Mouse (Mus musculus): ENCODE measurements around the gene Cox14. TPM values are rescaled to one million over a fixed set of nuclear protein-coding genes. Genes with fewer than 3 reads are reported as not detected.
"Not testable (repeated sequence)": the region's sequence is repeated elsewhere in the genome, so short reads cannot be mapped to it uniquely, and the experiment has no call there.

The Cox14 gene
- total RNA-seq (2021), result 100 to 1,000 TPM; 207 to 250 TPM
- long read RNA-seq, experiment 1, transcript Cox14-201 (2 exons, 723 nt), result major isoform, 345 of 356 reads
- long read RNA-seq, experiment 1, partial matches to known transcripts, result 0 of 356 reads
- long read RNA-seq, experiment 1, other reads (novel, unspliced or antisense), result 11 of 356 reads
- long read RNA-seq, experiment 2, transcript Cox14-201 (2 exons, 723 nt), result major isoform, 262 of 270 reads
- long read RNA-seq, experiment 2, partial matches to known transcripts, result 4 of 270 reads
- long read RNA-seq, experiment 2, other reads (novel, unspliced or antisense), result 4 of 270 reads

DNA sequence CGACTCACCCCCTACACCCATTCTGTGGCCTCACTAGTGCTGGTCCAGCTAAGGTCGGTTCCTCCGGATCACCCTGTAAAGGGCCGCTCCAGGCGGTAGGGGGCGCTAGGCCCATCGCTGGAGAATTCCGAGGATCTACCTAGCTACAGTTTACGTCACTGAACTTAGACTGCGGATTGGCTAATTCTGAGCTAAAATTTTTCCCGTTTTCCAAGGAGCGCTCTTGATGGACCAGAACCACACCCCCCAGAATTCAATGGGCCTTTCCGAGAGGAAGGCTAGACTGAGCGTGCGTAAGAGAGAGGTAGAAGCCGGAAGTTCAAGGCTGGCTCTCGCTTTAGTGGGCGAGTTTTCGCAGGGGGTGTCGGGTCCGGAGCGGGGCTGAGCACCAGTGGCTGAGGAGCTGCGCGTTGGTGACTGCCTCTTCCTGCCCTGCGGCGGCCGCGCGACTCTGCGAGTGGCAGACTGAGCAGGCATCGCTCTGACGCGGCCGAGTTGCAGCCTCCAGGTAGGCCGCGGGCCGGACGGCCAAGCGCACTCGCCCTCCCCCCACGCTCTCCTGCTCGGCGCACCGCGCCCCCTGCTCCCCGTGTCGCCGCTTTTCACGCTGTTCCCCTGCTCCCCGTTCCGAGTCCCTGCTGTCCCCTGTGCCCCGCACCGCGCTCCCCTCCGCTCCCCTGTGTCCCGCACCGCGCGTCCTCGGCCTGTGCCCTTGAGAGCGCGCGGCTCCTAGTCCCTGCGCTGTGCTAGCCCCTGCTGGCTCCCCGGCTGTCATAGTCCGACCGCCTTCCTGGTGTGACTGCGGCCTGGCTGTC, at the start of gene Cox14:
Gene Cox14 (plus strand): TSS at position 278 of the 815 bp plus-strand sequence.
- intact Hi-C loops (cut with DNase I), result loop anchor here (2.0 kb wide), 2 partner anchors 21 to 47 kb away; partner anchors contain the start of genes Cers5 and Gm17349
- peak; percentile 95 to 97 for DNase-seq

DNA sequence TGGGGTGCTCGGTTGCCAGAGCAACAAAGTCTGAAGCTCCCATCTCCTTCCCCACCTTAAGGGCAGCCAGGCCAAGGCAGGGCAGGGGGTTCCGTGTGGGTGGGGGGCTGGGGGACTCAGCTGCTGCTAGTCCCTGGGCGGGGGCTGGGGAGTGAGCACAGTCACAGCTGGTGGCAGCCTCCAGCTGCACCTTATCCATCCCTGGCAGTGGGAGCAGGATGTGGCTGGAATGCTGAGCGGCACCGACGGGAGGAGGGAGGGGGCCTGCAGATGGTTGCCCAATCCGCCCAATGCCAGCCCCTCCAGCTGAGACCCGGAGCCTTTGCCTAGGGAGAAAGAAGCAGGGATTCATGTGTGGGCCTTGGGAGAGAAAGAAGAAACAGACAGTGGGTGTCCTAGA, 48.3 kb upstream of the Cox14 start:
- no peak for DNase-seq
- intact Hi-C loops (cut with DNase I), result no loop called here

DNA sequence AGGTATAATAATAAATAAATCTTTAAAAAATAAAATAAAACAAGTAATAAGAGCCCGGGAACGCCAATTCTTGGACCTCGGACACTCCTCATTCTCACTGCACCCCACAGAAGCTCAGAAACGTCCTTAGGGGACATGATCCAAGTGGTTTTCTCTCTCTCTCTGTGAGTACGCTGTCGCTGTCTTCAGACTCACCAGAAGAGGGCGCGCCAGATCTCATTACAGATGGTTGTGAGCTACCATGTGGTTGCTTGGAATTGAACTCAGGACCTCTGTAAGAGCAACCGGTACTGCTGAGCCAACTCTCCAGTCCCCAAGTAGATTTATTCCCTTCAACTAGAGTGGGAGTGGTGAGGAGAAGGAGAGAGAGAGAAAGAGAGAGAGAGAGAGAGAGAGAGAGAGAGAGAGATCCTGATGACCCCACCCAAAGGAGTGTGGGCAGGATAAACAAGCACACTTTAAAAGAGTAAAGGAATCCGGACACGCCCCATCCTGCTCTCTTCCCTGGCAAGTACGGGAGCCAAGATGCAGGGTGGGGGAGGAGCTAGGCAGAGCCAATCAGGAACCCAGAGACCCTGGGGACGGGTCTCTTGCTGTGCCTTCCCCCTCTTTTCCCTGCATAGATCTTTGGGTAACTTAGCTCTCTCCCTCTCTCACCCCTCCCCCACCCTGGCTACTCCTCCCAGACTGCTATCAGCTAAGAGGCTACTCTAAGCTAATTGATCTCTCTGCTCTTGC, 47.2 kb upstream of the Cox14 start:
- intact Hi-C loops (cut with DNase I), result no loop called here
- DNase-seq, result peak; percentile 27 to 47

DNA sequence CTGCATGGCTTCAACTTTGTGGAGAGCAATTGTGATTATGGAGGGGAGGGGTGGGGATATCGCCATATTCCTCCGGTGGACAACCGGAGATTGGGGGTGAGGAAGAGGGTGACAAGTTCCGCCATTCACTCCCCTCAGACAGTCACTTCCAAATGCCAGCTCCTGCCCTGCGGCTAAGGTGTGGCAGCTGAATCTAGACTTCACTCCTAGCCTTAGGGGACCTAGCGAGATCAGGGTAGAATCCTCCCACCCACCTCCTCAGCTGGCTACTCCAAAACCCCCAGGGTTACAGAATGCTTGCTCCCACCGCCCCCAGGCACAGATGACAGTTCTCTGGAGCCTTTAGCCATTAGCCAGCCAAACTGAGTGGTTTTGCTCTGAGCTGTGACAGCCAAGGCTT, 46.4 kb upstream of the Cox14 start:
- intact Hi-C loops (cut with DNase I), result no loop called here
- DNase-seq, result no peak

DNA sequence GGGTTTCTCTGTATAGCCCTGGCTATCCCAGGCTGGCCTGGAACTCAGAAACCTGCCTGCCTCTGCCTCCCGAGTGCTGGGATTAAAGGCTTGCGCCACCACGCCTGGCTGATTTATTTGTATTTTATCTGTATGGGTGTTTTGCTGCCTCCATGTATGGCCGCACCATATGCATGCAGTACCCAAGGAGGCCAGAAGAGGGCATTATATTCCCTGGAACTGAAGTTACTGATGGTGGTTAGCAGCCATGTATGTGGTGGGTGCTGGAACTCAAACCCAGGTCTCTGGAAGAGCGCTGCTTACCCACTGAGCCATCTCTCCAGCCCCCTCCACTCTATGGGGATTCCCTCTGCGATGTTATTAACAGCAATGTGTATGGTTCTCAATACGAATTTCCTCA, 42.5 kb upstream of the Cox14 start:
- no peak for DNase-seq
- intact Hi-C loops (cut with DNase I), result no loop called here

DNA sequence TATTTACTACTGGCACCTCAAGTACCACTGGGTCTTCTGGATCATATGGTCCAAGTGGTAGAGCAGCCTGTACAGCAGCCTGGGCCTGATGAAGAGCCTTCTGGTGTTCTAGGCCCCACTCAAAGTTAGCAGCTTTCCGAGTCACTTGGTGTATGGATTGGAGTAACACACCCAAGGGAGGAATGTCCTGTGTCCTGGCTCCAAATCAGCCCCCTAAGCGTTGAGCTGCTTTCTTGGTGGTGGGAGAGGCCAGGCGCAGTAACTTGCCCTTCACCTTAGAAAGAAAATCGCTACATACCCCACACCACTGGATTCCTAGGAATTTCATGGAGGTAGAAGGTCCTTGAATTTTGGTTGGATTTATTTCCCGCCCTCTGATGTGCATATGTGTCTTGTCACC, 41.3 kb upstream of the Cox14 start:
- no peak for DNase-seq
- intact Hi-C loops (cut with DNase I), result no loop called here

DNA sequence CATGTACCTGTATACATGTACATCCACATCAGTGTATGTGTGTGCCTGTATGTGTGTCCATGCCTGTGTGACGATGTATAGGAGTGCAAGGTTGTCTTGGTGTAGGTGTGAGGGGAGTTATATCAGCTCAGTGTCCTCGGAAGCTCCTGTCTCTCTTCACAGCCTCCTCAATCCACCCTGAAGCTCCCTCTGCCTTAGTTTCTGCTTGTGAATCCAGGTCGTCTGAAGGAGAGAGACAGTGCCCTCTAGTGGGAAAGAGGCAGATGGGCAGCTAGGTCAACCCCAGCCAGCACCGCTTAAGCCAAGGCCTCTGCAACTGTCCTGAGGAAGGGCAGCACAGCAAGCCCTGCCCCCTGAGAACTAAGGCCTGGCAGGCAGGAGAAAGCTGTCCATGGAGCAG, 36.7 kb upstream of the Cox14 start:
- peak; percentile 42 to 68 for DNase-seq
- intact Hi-C loops (cut with DNase I), result loop anchor here (1.0 to 5.0 kb wide), 2 partner anchors 92 to 196 kb away; no protein-coding TSS in a partner anchor

DNA sequence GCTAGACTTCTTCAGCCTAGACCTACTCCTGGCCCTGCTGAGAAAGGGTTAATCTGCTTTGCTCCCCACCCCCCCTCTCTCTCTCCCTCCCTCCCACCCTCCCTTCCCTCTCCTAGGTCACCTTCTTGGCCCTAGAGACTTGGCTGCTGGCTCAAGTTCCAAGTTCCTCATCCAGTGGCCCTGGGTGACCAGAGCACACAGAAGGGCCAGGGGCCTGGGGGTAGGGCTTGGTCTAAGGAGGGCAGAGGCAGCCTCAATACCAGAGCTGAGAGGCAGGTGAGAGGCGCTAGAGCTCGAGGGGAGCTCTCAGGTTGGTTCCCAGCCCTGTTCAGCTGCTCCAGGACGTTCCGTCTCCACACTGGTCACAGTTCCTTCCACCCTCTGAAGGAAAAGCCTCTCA, 34.5 kb upstream of the Cox14 start:
- no peak for DNase-seq
- intact Hi-C loops (cut with DNase I), result no loop called here

DNA sequence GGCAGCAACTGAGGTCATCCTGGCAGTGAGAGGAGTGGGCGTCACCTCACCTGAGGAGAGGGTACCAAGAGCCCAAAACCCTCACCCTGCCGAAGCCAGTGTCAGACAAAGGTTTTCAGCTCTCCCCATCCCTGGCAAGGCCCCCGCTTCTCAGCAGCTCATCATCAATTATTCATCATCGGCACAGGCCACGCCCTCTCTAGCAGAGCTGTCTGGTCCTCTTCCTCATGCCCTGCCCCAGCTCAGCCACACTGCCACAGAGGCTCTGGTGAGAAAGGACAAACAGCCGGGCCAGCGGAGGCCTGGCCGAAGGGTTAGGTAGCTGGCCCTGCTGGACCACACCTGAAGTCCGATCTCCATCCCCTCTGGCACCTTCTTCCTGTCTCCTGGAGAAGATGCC, 33.4 kb upstream of the Cox14 start:
- DNase-seq, result no peak
- intact Hi-C loops (cut with DNase I), result no loop called here

DNA sequence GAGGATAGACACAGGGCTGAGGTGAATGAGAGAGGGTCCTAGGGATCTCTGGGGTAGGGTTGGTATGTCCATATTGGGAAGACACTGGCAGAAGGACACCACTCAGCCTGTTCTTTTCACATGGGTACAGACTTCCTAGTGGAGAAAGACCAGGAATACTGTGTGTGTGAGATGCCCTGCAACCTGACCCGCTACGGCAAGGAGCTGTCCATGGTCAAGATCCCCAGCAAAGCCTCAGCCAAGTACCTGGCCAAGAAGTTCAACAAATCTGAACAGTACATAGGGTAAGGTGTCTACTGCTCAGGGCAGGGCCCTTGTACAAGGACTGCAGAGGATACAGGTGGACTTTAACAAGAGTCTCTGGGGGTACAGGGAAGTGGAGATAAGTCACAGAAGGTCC, 28.1 kb upstream of the Cox14 start:
- intact Hi-C loops (cut with DNase I), result no loop called here
- DNase-seq, result no peak

DNA sequence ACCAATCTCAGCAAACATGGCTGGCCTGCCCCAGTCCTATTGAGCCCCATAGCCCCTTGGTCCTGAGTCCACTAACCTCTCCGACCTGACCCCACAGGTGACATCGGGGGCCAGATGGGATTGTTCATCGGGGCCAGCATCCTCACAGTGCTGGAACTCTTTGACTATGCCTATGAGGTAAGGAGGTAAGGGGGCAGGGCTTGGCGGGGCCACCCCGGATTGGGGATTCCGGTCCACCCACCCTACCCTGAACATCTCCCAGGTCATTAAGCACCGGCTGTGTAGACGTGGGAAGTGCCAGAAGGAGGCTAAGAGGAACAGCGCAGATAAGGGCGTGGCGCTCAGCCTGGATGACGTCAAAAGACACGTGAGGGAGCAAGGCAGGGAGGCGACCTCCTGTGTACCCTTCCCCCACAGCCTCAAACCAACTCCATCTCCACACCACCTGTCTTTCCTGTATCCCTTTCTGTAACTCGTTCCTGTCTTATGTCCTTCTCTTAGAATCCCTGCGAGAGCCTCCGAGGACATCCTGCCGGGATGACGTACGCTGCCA, 26.8 kb upstream of the Cox14 start:
- no peak for DNase-seq
- intact Hi-C loops (cut with DNase I), result no loop called here

DNA sequence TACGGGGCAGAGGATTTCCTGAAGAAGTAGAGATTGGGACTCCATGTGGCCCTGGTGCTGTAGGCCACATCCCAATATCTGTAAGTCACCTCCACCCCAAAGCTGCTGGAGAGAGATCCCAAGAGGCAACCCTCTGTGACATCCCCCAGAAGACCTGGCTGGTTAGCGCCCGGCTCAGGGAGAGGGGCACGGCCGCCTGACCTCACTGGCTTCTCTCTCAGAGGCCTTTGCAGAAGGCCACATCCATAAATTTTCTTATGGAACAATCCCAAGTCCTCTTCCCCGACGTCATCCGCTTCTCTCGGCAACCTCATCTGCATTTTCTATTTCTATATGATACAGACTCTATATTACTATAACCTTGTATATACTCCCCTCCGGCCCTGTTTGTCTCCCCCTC, 25.7 kb upstream of the Cox14 start:
- intact Hi-C loops (cut with DNase I), result no loop called here
- no peak for DNase-seq

DNA sequence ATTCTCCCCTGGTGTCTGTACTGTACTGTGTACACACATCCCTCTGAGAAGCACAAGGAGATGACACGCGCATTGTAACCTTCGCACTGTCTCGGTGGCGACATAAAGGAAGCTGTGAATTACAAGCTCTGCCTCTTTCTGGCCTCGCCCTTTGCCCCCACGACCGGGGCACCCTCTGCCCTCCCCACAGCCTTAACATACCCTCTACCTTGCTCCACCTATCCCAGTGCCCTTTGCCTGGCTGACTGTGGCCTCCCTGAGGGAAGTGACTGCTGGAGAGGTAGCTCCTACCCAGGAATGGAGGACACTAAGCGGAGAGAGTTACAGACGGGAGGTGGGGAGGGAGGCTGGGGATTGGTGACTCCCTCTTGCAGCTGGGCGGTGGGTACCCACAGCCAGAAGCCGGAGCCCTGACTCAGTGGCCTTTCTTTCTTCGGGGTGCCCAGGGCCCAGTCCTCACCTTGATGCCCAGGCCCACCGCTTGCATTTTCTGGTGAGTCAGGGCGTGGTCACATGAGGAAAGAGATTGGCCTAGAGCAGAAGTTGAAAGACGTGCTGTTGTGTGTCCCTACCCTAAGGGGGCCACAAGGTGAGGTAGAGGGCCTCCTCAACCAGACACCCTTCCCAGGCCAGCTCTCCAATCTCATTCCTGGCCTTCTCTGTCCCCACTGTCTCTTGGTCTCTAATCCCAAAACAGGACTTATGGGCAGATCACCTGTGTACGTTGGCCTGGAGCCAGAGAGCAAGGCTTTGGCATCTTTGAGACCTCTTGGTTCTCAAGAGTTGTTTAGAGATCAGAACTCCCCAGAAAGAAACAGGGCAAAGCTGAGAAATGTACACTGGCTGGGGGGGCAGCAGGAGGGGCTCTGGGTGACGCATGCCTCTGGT, 25.0 kb upstream of the Cox14 start:
- intact Hi-C loops (cut with DNase I), result no loop called here
- DNase-seq, result no peak

DNA sequence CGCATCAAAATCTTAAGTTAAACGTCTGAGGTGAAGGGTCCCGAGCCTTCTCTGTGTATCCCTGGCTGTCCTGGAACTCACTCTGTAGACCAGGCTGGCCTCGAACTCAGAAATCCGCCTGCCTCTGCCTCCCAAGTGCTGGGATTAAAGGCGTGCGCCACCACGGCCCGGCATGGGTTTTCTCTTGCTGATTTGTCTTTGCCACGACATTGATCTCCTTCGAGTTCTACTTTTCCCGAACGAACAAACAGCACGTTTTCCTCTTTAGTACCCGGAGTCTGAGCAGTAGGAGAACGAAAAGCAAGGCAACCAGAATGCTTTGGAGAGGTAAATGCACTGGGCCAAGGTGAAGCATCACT, 23.8 kb upstream of the Cox14 start:
- intact Hi-C loops (cut with DNase I); DNase-seq: not testable (repeated sequence)

DNA sequence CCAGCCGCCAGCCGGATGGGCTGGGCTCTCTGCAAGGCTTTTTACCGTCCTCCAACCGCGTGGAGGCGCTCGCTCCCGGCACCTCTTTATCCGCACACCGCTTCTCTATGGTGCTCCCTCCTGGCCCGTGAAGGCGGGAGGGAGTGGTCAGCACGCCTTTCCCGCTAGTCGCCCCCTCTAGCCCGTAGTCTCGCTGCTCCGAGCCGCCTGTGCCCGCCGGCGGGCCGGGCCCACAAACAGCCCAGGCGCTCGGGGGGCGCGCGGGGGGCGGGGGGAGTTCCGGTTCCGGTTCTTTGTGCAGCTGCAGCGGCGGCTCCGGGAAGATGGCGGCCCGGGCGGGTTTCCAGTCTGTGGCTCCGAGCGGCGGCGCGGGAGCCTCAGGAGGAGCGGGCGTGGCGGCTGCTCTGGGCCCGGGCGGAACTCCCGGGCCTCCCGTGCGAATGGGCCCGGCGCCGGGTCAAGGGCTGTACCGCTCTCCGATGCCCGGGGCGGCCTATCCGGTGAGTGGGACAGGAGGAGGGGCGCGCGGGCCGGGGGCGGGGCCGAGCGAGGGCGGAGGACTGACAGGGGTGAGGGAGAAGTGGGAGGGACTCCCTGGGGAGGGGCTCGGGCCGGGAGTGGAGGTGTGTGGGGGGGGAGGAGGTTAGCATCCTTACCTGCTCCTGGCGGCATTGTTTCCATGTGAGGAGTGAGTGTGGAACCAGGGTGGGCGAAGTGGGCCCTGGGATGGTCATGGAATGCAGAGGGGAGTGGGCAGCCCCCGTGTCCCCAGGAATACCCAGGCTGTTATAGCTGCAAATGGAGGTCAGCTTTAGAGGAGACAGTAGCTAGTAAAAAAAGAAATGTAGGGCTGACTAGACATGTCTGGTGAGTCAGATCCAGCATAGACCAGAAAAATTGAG, 23.2 kb upstream of the Cox14 start, which contains the start of gene Smarcd1:
Gene Smarcd1 (plus strand): TSS at position 131 of the 902 bp plus-strand sequence.
- intact Hi-C loops (cut with DNase I), result no loop called here
- DNase-seq, result peak; percentile 96 to 97

DNA sequence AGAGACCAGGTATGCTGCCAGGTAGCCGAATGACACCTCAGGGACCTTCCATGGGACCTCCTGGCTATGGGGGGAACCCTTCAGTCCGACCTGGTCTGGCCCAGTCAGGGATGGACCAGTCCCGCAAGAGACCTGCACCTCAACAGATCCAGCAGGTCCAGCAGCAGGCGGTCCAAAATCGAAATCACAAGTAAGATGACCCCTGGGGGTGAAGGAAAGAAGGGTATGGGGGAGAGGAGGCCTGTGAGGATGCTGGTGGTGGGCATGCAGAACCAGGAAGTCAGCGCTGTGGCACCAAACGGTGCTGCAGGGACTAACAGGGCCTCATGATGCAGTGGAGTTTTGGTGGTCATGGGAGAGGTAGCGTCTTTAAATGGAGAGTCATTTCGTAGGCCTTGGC, 22.3 kb upstream of the Cox14 start:
- intact Hi-C loops (cut with DNase I), result no loop called here
- DNase-seq, result no peak

DNA sequence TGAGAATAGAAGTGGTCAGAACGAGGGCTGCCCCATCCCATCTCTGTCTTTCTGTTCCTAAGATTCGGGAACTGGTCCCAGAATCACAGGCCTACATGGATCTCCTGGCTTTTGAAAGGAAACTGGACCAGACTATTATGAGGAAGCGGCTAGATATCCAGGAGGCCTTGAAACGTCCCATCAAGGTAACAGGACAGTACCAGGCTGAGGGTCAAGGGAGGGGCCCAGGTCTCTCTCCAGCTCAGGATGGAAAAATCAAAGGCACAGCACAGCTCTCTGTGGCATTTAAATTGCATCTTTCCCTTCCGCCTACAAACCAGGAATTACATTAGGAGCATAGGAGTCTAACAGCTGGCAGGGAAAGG, 21.8 kb upstream of the Cox14 start:
- intact Hi-C loops (cut with DNase I), result loop anchor here (2.0 kb wide), 1 partner anchor 21 kb away; the partner anchor contains the start of gene Cox14
- DNase-seq, result no peak

DNA sequence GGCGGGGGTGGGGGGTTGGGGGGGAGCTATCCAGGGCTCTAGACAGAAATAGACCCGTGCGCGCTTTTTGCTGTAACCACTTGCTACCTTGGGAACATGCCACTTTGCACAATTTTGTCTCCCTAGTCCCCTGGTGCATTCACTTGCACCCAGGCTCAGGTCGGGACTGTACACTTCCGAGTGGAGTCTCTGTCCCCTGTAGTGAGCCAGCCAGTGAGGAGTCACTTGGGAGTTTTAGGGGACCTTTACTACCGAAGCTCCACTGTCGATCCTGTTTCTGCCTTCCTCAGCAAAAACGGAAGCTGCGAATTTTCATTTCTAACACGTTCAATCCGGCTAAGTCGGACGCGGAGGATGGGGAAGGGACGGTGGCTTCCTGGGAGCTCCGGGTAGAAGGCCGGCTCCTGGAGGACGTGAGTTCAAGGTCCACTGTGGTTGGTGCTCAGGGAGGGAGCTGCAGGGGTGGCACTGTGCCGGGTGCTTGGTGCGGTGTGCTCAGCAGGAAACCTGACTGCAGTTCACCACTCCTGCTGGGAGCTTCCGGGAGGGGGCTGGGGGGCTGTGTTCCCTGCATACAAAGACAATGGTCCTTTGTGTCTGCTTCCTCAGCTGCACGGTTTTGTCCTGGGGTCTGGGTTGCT, 21.3 kb upstream of the Cox14 start:
- peak in 1 of 2 experiments; percentile 47 for DNase-seq
- intact Hi-C loops (cut with DNase I), result loop anchor here (2.0 kb wide), 1 partner anchor 21 kb away; the partner anchor contains the start of gene Cox14

Measured in heart, postnatal 14 days (tissue).